Mouse (Mus musculus) cerebellum, adult 18-20 months (tissue): ENCODE data around the gene Sema3a.
"Not testable (repeated sequence)": the region's sequence is repeated elsewhere in the genome, so short reads cannot be mapped to it uniquely, and the experiment has no call there.

Source experiments
- DNase-seq, 2 experiments: peaks; one replicate each; pipeline ENCODE4 v3.0.0; 2021

The Sema3a gene

GRCm38 (mm10) chr5:13431827-13432226 is 306.6 kb downstream of the Sema3a start:
- no peak for DNase-seq

- DNase-seq, result no peak
Measured at GRCm38 (mm10) chr5:13432574-13432973, 307.4 kb downstream of the Sema3a start.

DNA sequence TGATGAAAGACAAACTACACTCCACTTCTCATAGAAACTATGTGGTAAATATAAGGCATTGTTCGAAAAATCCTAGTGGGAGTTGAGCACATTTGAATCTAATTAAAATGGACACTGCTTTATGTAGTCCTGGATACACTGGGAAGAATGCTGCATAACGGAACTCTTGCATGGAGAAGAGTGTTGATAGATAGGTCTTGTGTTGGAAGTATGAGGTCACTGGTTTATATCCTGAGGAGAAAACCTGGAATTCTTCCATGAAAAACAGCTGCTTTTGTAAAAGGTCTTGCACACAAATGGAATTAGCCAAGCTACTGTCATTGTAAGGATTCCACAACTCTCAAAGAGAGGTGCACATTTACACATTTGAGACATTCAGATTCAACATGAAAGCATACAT is 308.1 kb downstream of the Sema3a start:
- DNase-seq, result no peak

DNA sequence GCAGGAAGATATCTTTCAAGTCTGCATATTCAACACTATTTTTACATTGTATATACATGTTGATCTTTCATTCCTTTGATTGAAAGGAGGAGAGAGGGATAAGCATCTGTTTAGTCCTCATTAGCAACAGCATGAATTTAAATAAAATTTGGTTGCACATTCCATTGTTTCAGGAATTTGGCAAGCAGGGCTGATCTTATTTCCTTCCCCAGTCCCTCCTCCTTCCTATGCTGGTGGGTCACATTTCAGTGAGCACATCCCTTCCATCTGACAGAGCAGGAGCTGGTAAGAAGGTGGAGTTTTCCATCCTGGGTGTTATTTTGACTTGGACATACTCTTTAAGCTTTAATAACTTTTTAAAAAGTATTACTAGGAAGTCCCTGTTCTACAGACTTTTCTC is 315.9 kb downstream of the Sema3a start:
- DNase-seq, result no peak

DNA sequence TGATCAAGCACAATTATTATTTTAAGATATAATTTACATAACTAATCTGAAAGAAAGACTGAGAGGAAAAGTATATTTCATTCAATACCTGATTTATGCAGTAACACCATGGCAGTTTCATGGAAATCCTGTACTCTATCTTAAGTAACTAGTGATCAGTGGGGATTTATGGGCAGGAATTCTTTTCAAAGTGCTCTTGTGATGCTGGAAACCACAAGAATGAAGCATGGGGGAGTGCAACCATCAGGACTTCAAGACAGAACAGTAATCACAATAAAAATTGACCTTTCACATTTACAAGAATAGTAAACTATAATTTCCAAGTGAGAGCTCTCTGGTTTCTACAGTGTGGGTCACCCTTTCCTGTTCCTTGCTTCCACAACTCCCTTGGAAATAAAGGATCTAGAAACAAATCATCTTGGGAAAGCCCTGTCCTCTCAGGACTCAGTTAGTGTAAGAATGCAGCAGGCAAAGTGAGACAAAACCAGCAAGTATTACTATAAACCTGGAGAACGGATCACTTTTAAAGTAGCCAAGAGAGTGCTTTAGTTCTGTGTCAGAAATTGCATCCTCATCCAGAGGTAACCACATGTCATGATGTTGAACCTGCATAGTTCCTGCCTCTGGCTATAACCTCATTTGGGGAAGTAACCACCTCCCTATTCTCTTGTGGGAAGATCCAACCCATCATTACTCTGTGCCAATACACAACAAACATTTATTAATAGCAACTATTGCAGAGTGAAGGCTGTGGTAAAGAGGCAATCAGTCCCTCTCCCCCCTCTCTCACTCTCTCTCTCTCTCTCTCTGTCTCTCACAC is 335.2 kb downstream of the Sema3a start:
- no peak for DNase-seq

DNA sequence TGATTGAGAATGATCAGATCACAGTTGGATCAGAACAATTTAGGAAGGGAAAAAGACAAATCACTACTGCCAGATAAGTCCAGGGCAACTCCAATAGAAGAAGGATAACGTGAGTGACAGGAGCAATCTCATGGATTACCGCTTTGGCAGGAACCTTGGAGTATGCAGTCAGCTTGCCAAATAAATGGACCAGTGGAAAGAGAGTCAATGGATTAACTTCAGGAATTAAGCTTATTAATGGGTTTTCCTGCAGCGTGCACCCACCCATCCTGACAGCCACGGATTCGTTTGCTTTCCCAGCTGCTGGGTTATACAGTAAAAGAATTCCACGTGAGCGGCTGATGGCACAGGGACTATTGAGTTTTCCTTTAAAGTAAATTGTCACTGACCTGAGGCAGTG is 343.6 kb downstream of the Sema3a start:
- DNase-seq, result no peak

DNA sequence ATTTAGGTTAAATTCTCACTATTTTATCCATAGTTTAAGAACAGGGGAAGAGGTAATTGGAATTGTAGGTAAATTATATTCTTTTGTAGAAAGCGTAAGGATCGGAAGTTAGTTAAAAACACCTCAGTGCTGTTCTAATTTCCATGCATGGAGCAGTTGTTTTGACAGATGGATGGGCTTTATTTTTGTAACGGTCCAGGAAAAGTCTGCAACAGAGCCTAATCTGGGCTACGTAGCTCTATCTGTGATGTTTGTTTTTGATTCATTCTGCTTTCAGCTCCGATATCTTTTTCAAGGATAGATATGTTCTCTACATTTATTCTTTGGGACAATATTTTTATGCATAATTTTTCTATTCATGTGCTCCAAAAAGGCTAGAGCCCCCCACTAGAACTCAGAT is 344.2 kb downstream of the Sema3a start:
- DNase-seq, result no peak

DNA sequence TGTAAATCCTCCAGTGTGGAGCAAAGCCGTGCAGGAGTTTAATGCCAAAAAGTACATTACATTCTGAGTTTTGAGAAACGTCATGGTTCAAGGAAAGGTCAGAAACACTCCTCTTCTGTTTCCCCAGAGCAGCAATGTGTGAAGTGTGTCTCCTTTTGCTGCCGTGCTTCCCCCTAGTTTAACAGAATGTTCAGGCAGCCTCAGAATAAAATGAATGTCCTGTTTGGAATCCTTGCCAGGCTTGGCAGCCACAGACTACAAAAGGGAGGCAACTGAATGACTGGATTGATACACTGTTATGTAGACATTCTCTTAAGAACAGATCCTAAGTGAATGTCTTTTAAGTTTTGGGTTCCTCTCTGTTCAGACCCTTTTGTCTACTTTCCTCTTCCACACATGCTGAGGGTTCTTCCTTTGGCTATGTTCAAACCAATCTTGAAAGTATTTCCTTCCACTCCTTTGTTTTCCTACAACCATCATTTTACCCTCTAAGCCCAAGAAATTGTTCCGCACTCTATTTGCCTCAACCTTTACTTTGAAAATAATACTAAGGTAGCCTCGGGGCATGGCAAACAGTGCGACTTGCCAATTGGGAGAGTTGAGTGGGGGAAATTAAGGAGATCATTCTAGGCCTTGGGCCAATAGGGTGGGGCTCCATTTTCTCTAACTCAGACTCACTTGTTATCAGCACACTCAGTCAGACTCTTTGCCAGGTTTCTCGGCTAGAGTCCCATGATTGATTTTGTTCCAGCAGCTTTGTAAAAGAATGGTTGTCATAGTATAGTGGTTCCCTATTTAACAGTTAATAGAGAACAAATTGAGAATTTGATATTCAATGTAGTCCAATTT is 345.1 kb downstream of the Sema3a start:
- DNase-seq, result peak in 1 of 2 experiments; percentile 11

- DNase-seq, result no peak
Measured at GRCm38 (mm10) chr5:13477653-13478052, 352.4 kb downstream of the Sema3a start.

DNA sequence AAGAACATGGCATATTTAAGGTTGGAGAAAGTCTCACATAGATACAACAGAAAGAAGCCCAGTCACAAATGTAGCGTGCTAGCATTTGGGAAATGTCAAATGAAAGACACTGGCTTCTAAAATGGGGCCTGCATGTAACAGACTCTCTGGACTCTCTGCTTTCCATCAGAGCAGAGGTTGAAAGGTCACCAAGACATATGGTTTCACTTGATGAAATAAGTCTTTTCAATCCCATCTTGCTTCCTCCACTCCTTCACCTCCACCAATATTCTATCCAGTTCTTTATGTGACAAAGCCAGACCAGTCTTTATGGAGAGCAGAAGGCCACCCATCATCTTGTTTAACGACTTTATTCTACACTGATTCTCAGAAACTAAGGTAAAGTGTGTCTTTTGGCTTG is 363.5 kb downstream of the Sema3a start:
- no peak for DNase-seq

DNA sequence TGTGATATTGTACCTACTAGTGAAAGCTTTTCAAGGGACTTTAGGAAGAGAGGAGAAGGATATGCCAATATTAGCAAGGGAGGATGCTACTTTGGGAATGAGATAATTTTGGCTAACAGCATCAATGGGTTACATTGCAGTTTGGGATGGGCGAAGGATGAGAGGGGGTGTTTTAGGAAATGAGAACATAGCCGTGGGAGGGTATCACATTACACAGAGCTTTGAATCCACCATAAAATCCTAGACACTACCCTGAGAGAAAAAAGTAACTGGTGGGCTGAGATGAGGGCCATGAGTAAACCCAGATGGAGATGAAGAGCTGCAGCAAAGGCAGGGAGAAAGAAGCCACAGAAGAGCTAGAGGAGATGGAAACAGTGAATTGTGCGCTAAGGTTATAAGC is 370.8 kb downstream of the Sema3a start:
- not testable (repeated sequence) for DNase-seq

GRCm38 (mm10) chr5:13499835-13500234 is 374.6 kb downstream of the Sema3a start:
- no peak for DNase-seq

GRCm38 (mm10) chr5:13505839-13506499 is 380.8 kb downstream of the Sema3a start:
- DNase-seq, result no peak

DNA sequence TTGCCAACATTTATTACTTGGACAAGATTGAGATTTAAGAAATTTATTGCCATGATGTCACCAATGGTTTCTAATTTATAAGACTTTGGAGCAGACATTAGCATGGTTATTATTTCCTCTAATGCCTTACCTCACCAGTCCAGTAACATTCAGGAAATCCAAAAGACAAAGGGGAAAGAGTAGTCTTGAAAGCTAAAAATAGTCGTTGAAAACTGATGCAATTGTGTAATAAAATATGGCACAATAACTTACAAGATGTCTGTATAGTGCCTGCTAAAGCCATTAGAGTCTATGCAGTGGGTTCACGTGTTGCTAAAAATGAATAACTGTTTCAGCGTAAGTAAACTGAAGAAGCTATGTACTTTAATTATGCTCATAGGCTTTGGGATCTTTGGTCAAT is 383.9 kb downstream of the Sema3a start:
- DNase-seq, result no peak

DNA sequence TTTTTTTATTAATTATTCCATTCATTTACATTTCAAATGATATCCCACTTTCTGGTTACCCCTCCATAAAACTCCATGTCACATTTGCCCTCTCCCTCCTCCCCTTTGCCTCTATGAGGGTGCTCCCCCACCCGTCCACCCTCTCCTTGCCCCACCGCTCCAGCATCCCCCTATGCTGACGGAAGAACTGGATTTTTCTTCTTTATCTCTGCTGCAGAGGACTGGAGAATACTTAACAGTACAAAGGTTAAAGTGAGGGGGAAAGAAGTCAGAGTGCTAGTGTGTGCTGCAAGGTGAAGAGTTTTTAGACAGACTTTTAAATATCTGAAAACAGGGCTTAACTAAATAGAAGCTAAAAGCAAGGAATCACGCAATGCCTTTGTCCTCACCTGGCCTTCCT is 391.8 kb downstream of the Sema3a start:
- no peak for DNase-seq

DNA sequence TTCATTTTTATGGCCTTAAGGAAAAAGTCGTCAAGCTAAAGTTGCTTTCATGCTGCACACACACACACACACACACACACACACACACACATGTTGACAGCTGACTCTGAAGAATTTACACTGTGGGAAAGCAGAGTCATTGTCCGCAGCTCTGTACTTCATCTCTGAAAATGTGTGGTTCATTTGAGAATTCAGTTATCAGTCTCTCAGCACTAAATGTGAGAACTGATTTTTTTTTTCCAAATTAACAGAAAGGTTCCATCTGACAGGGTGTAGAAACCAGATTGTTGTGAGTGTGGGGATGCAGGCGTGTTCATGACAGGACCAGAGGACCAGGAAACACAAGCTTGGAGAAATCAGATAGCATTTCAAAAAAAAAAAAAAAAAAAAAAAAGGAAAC is 400.4 kb downstream of the Sema3a start:
- no peak for DNase-seq

DNA sequence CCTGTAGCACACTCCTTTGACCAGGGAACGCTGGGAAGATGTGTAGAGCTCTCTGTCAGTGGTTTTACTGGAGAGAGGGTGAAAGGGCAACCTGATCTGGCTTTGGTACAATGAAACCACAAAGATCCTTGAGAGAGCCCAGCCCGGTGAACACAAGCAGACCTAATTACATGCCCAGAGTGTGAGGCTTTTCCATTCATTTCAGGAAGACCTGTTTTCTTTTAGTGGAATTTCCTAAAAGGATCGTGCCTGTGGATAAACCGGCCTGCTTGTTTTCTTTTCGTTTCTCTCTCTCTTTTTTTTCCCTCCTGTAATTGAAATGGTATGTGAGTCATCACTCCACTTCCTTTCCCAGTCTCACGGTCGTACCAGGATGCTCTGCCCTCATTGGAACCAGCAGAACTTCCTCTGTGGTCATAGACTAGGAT is 401.8 kb downstream of the Sema3a start:
- no peak for DNase-seq

DNA sequence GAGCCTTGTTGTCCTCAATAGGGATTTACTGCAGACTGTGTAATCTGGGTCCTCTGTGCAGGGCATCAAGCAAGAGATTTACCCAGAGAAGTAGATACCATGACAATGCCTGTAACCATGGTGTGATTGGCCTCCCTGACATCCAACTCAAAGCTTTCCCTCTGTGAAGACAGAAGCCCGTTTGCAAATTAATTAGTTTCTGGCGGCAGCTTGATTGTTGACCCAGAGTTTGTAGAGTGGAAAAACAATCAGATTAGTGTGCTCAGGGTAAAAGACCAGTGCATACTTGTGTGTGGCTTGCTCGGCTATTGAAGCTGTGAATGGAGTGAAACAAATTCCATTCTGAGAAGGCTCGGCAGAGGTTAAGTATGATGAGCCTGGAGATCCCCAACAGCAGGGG is 404.0 kb downstream of the Sema3a start:
- no peak for DNase-seq

DNA sequence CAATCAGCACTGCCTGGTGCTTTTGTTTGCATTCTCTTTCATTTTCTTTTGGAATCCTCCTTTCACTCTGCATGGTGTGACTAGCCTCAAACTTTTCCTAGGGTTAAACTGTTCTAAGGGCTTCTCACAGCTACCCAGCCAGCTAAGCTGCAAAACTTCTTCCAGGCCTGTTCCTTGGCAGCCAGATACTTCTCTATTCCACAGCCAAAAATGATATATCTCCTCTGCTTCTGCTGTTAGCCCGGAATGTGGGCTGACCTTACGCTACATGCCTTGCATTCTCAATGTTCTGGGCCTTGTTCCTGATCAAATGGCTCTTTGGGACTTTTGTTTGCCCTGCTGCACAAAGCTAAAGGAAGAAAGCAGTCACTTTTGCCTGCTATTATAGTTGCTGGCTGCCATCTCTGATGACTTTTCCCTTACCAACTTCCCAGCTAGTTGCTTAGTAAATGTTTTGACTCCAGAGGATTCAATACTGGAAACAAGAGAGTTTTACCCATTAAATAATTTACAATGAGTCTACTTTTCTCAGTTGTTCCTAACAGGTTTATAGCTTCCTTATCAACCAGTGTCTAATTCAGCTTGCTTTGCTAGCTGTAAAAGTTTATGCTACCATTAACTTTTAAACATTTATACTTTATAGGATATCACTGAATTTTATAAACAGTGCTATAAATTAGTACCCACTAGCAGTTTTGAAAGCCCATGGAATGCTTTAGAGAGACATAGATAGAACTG is 422.4 kb downstream of the Sema3a start:
- no peak for DNase-seq

GRCm38 (mm10) chr5:13548210-13548554 is 423.0 kb downstream of the Sema3a start:
- DNase-seq, result no peak

GRCm38 (mm10) chr5:13549080-13549479 is 423.9 kb downstream of the Sema3a start:
- DNase-seq, result no peak

- DNase-seq, result no peak
Measured at GRCm38 (mm10) chr5:13550953-13551352, 425.7 kb downstream of the Sema3a start.

DNA sequence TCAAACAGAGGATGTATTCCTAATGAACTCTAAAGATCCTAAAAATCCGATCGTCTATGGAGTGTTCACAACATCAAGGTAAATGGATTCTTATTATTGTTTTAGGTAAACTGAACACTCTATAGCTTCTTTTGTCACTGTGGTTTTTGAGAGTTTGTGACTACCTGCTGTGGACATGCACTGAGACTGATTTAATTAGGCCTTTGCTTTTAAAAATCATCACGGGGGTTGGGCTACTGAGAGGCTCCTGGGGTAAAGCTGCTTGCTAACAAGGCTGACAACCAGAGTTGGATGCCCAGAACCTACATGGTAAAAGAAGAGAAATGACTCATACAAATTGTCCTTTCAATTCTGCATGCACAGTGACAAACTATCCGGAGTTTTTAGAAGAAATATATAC is 432.0 kb downstream of the Sema3a start:
- no peak for DNase-seq
